Mouse (Mus musculus): Measurements from ENCODE around the gene Mcoln2. TPM values are rescaled to one million over a fixed set of nuclear protein-coding genes. Genes with fewer than 3 reads are reported as not detected.

The Mcoln2 gene
- polyA plus RNA-seq, 1 experiment from 2014 or later: 0.51 TPM

- under 1% methylated on average over 26 of the region's 26 CpGs for WGBS
- peak overlapping the region; percentile 91 for H3K4me2 ChIP-seq
Measured at GRCm38 (mm10) chr3:146150058-146150400, 396 bp downstream of the Mcoln2 start.

GRCm38 (mm10) chr3:146150560-146150959 lies 927 bp downstream of the Mcoln2 start:
- no peak for ATAC-seq (ENCODE audit: insufficient number of reproducible peaks, insufficient read depth, low FRiP score, low TSS enrichment, low read depth)
- Histone ChIP-seq H3K9ac (no peak overlapping the region), H3K9me3 (no peaks in the 10 kb centered on the region), H3K27ac (no peak overlapping the region), H3K4me1 (peaks cover 26% of the 10 kb centered on the region), H3K4me2 (peak overlapping the region; percentile 91), H3K27me3 (peaks cover 72% of the 10 kb centered on the region), H3K4me3 (peak overlapping the region; percentile 46), H3K36me3 (no peaks in the 10 kb centered on the region)
- 20% methylated on average over 11 of the region's 11 CpGs for WGBS

More at GRCm38 (mm10) chr3:146150058-146150400, 396 bp downstream of the Mcoln2 start:
- Histone ChIP-seq H3K4me3 (peak overlapping the region; percentile 46), H3K9ac (peak overlapping the region; percentile 57; the same call in 1 of the 2 replicates), H3K36me3 (no peaks in the 10 kb centered on the region), H3K4me1 (peaks cover 26% of the 10 kb centered on the region), H3K27me3 (peaks cover 73% of the 10 kb centered on the region), H3K27ac (no peak overlapping the region), H3K9me3 (no peaks in the 10 kb centered on the region)
- ATAC-seq (ENCODE audit: insufficient number of reproducible peaks, insufficient read depth, low FRiP score, low TSS enrichment, low read depth): no peak

GRCm38 (mm10) chr3:146151328-146151727 lies 1.7 kb downstream of the Mcoln2 start:
- ATAC-seq (ENCODE audit: insufficient number of reproducible peaks, insufficient read depth, low FRiP score, low TSS enrichment, low read depth): no peak
- H3K4me1 ChIP-seq: peaks cover 26% of the 10 kb centered on the region

GRCm38 (mm10) chr3:146151755-146152154 lies 2.1 kb downstream of the Mcoln2 start:
- Histone ChIP-seq H3K27ac (no peak overlapping the region), H3K9ac (no peak overlapping the region), H3K36me3 (no peaks in the 10 kb centered on the region), H3K4me2 (no peak overlapping the region), H3K4me1 (peaks cover 26% of the 10 kb centered on the region), H3K27me3 (peaks cover 80% of the 10 kb centered on the region), H3K4me3 (no peak overlapping the region), H3K9me3 (no peaks in the 10 kb centered on the region)
- ATAC-seq (ENCODE audit: insufficient number of reproducible peaks, insufficient read depth, low FRiP score, low TSS enrichment, low read depth): no peak
- 88% methylated on average over 8 of the region's 8 CpGs for WGBS

More at GRCm38 (mm10) chr3:146151328-146151727, 1.7 kb downstream of the Mcoln2 start:
- H3K9me3 ChIP-seq: no peaks in the 10 kb centered on the region
- no peak overlapping the region for H3K27ac ChIP-seq
- no peak overlapping the region for H3K9ac ChIP-seq
- H3K4me3 ChIP-seq: no peak overlapping the region
- no peak overlapping the region for H3K4me2 ChIP-seq
- WGBS: 83% methylated on average over 10 of the region's 10 CpGs
- peaks cover 78% of the 10 kb centered on the region for H3K27me3 ChIP-seq
- no peaks in the 10 kb centered on the region for H3K36me3 ChIP-seq

GRCm38 (mm10) chr3:146152348-146152747 lies 2.7 kb downstream of the Mcoln2 start:
- H3K27ac ChIP-seq: no peak overlapping the region
- peaks cover 26% of the 10 kb centered on the region for H3K4me1 ChIP-seq
- no peak overlapping the region for H3K9ac ChIP-seq
- H3K4me2 ChIP-seq: no peak overlapping the region
- H3K36me3 ChIP-seq: no peaks in the 10 kb centered on the region
- WGBS: 76% methylated on average over 8 of the region's 8 CpGs
- H3K4me3 ChIP-seq: no peak overlapping the region
- peaks cover 81% of the 10 kb centered on the region for H3K27me3 ChIP-seq
- ATAC-seq (ENCODE audit: insufficient number of reproducible peaks, insufficient read depth, low FRiP score, low TSS enrichment, low read depth): no peak
- H3K9me3 ChIP-seq: no peaks in the 10 kb centered on the region

- no peak overlapping the region for H3K9ac ChIP-seq
- H3K36me3 ChIP-seq: no peaks in the 10 kb centered on the region
- peaks cover 26% of the 10 kb centered on the region for H3K4me1 ChIP-seq
- H3K9me3 ChIP-seq: no peaks in the 10 kb centered on the region
- 81% methylated on average over 2 of the region's 2 CpGs for WGBS
- H3K4me2 ChIP-seq: no peak overlapping the region
- ATAC-seq (ENCODE audit: insufficient number of reproducible peaks, insufficient read depth, low FRiP score, low TSS enrichment, low read depth): no peak
- H3K27ac ChIP-seq: no peak overlapping the region
- peaks cover 79% of the 10 kb centered on the region for H3K27me3 ChIP-seq
- no peak overlapping the region for H3K4me3 ChIP-seq
Measured at GRCm38 (mm10) chr3:146152913-146153312, 3.3 kb downstream of the Mcoln2 start.

GRCm38 (mm10) chr3:146153862-146154611 lies 4.4 kb downstream of the Mcoln2 start:
- no peaks in the 10 kb centered on the region for H3K36me3 ChIP-seq
- no peaks in the 10 kb centered on the region for H3K9me3 ChIP-seq
- H3K4me3 ChIP-seq: peak overlapping the region; percentile 13; the same call in 1 of the 2 replicates
- H3K27me3 ChIP-seq: peaks cover 69% of the 10 kb centered on the region
- peak; percentile 53; the same call in 1 of the 2 replicates for ATAC-seq (ENCODE audit: insufficient number of reproducible peaks, insufficient read depth, low FRiP score, low TSS enrichment, low read depth)
- no peak overlapping the region for H3K9ac ChIP-seq
- H3K4me2 ChIP-seq: peak overlapping the region; percentile 47
- no peak overlapping the region; the same call in 1 of the 2 replicates for H3K27ac ChIP-seq
- H3K4me1 ChIP-seq: peaks cover 26% of the 10 kb centered on the region
- WGBS: 10% methylated on average over 11 of the region's 12 CpGs

- H3K9ac ChIP-seq: no peak overlapping the region
- no peak overlapping the region for H3K4me2 ChIP-seq
- 79% methylated on average over 13 of the region's 13 CpGs for WGBS
- peaks cover 13% of the 10 kb centered on the region for H3K4me1 ChIP-seq
- no peak overlapping the region for H3K27ac ChIP-seq
- 0 out of 2 replicates have a peak, but pooled peaks cover 4% of the 10 kb centered on the region for H3K9me3 ChIP-seq
- H3K27me3 ChIP-seq: peaks cover 62% of the 10 kb centered on the region
- no peak for ATAC-seq (ENCODE audit: insufficient number of reproducible peaks, insufficient read depth, low FRiP score, low TSS enrichment, low read depth)
- H3K36me3 ChIP-seq: no peaks in the 10 kb centered on the region
- no peak overlapping the region for H3K4me3 ChIP-seq
Measured at GRCm38 (mm10) chr3:146155628-146156576, 6.3 kb downstream of the Mcoln2 start.

- H3K9ac ChIP-seq: no peak overlapping the region
- peaks cover 53% of the 10 kb centered on the region for H3K27me3 ChIP-seq
- no peak for ATAC-seq (ENCODE audit: insufficient number of reproducible peaks, insufficient read depth, low FRiP score, low TSS enrichment, low read depth)
- H3K36me3 ChIP-seq: no peaks in the 10 kb centered on the region
- 0 out of 2 replicates have a peak, but pooled peaks cover 4% of the 10 kb centered on the region for H3K9me3 ChIP-seq
- H3K4me1 ChIP-seq: peaks cover 13% of the 10 kb centered on the region
- 77% methylated on average over 2 of the region's 2 CpGs for WGBS
- H3K4me2 ChIP-seq: no peak overlapping the region
- H3K27ac ChIP-seq: no peak overlapping the region
- H3K4me3 ChIP-seq: no peak overlapping the region
Measured at GRCm38 (mm10) chr3:146156811-146157210, 7.2 kb downstream of the Mcoln2 start.

GRCm38 (mm10) chr3:146158039-146158438 lies 8.4 kb downstream of the Mcoln2 start:
- H3K9me3 ChIP-seq: 0 out of 2 replicates have a peak, but pooled peaks cover 4% of the 10 kb centered on the region
- H3K4me1 ChIP-seq: peaks cover 13% of the 10 kb centered on the region
- no peak overlapping the region for H3K9ac ChIP-seq
- no peak overlapping the region for H3K4me2 ChIP-seq
- no peak overlapping the region for H3K4me3 ChIP-seq
- WGBS: 30% methylated on average over 4 of the region's 4 CpGs
- ATAC-seq (ENCODE audit: insufficient number of reproducible peaks, insufficient read depth, low FRiP score, low TSS enrichment, low read depth): no peak
- no peak overlapping the region for H3K27ac ChIP-seq
- no peaks in the 10 kb centered on the region for H3K36me3 ChIP-seq
- H3K27me3 ChIP-seq: peaks cover 43% of the 10 kb centered on the region

GRCm38 (mm10) chr3:146159360-146159759 lies 9.7 kb downstream of the Mcoln2 start:
- WGBS: 89% methylated on average over 2 of the region's 2 CpGs
- peaks cover 44% of the 10 kb centered on the region for H3K27me3 ChIP-seq

More at GRCm38 (mm10) chr3:146159360-146159759, 9.7 kb downstream of the Mcoln2 start:
- no peak overlapping the region for H3K9ac ChIP-seq
- H3K9me3 ChIP-seq: 0 out of 2 replicates have a peak, but pooled peaks cover 4% of the 10 kb centered on the region
- H3K4me2 ChIP-seq: no peak overlapping the region
- H3K4me1 ChIP-seq: peaks cover 4% of the 10 kb centered on the region
- no peak overlapping the region for H3K27ac ChIP-seq
- no peaks in the 10 kb centered on the region for H3K36me3 ChIP-seq
- no peak for ATAC-seq (ENCODE audit: insufficient number of reproducible peaks, insufficient read depth, low FRiP score, low TSS enrichment, low read depth)
- H3K4me3 ChIP-seq: no peak overlapping the region
